Mouse (Mus musculus) kidney, adult 18-20 months (tissue): ENCODE measurements around the gene Tacr2.

ENCODE experiments used
- DNase-seq: peaks from one replicate; pipeline ENCODE4 v3.0.0; 2021

Tacr2 gene

DNA sequence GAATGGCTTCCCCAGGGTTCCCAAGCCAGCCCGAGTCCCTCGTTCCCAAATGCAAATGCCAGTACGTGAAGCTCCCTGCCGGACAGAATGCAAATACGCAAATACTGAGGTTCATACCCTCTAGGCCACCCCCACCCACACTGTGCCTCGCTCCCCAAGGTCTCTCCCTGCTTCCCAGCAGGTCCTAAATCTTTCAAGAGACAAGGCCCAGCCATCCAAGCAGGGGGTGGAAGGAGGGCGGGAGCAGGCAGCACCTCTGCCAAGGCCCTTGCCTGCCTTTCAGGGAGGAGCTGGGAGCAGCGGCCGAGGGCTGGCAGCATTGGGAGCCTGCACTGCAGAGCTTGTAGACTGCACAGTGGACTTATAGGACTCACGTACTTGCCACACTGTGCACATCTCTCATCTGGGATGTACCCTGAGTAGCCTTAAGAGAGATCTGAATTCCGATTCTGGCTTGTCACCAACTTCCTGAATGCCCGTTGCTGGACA is at the start of gene Tacr2:
Tacr2 (plus strand) TSS at position 439 of the 489 bp plus-strand sequence.
- DNase-seq = no peak

DNA sequence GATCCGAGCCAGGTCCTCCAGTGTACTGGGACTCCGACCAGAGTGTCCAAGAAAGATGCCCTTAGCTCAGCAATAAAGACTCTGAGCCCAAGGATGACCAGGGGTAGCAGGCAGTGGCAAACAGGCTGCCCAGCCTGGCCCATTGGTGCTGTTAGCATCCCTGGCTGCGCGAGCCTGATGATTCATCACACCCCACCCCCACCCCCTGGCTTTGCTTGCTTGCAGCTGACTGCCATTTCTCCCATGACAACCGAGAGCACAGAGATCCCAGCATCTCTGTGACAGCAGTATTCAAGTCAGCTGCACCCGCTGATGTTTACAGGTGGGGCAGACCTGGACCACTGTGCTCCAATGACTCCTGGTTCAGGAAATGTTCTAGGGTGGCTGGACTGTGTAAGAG is 49.7 kb upstream of the Tacr2 start:
- DNase-seq = no peak

DNA sequence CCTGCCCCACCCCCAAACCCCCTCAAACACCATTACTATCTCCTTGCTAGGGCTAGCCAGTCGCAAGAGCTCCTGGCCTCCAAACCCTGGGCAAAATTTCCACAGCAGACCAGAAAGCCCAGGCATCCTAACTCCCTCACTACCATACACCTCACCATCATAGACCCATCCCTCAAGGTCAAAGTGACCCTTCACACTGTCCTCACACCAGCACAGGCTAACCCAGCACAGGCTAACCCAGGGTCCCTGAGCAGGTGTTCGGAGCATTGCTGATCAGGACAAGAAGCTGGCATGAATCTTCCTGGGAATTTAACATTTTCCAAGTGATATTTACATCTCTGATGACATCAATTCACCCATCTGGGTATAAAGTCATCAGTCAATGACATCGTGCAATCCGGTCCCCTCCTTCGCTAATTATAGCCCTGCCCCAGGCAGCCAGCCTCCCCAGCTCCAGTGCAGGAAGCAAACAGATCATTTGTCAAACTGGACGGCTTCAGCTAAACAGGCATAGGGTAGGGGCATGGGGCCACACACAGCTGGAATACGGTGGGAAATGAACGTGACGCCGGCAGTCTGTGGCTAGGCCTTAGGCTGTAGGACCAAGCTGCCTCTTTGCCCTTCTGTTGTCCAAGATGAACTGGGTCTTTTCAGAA is 43.9 kb upstream of the Tacr2 start:
- DNase-seq = no peak

DNA sequence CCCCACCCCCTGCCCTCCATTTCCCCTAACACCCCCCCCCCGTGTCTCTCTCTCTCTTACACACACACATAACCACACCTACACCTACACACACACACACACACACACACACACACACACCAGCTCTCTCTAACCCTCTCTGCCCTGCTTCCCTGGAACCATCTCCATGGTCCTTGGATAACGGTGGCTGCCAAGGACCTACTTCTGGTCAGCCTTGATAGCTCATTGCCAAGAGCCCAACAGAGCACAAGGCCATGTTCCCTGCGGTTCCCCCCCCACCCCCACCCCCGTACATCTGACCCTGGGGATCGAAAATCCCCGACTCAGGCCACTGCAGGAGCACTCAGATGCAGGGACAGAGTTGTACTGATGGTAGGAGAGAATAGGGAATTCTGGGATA is 40.9 kb upstream of the Tacr2 start:
- DNase-seq = no peak

DNA sequence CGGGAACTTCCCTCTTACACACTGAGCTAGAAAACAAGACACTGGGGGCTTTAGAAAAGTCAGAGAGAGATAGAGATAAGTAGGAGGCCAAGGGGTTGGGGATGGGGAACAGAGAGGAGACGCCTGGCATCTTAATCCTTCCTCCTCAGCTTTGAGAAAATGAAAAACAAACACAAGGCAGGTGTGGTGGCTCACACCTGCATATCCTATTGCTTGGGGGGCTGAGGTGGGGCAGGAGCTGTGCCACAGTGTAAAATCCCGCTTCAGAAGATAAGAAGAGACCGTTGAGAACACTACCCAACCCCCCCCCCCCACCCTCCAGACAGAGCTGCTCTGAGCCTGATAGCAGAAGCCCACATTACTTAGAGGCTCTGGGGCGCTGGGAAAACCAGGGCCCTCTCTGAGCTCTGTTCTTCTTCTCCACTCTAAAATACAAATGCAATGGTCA is 37.0 kb upstream of the Tacr2 start:
- no peak for DNase-seq

DNA sequence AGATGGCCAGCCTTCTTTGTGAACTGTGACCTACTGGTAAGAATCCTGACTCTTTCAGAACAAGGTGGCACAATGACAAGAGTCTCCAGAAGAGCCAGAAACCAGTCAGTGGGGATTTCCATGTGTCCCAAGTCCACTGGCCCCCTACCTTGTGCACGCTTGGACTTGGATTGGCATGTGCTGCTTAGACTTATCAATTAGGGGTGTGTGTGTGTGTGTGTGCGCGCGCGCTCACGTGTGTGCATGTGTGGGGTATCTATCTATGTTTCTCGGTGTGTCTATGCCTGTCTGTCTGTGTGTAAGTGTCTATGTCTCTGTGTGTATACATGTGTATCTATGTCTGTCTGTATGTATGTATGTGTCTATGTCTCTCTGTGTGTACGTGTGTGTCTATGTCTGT is 36.6 kb upstream of the Tacr2 start:
- no peak for DNase-seq

DNA sequence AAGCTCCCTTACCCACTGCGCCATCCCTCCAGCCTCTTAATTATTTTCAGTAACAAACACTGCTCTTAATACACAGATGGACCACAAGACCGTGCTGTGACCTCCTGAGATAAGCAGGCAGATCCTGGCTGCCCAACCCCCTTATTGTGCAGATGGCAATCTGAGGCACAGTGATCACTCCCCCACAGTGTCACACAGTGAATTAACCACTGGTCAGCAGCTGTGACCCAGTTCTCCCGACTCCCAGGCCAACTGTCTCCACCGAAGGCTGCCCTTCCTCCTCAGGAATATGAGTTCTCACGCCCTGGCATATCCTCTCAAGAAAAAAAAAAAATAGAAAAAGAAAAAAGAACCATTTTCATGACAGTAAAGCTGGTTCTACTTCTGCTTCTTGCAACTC is 35.6 kb upstream of the Tacr2 start:
- DNase-seq = no peak

DNA sequence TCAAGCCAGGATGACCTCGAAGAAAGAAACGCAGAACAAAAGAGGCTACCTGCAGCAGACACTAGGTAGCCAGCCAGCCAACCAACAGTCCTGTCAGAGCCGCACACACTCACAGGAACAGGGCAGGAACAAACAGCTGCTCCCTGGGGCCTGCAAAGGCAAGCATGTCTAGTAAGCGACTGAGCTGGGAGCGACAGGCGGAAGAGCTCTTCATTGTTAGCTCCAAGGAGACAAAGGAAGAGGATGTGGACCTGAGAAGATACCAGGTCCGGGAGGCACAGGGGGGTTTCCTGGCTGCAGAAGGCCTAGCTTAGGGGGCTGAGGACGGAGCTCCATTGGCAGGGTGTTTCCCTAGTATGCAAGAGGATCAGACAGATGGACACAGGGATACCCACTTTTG is 35.0 kb upstream of the Tacr2 start:
- no peak for DNase-seq

DNA sequence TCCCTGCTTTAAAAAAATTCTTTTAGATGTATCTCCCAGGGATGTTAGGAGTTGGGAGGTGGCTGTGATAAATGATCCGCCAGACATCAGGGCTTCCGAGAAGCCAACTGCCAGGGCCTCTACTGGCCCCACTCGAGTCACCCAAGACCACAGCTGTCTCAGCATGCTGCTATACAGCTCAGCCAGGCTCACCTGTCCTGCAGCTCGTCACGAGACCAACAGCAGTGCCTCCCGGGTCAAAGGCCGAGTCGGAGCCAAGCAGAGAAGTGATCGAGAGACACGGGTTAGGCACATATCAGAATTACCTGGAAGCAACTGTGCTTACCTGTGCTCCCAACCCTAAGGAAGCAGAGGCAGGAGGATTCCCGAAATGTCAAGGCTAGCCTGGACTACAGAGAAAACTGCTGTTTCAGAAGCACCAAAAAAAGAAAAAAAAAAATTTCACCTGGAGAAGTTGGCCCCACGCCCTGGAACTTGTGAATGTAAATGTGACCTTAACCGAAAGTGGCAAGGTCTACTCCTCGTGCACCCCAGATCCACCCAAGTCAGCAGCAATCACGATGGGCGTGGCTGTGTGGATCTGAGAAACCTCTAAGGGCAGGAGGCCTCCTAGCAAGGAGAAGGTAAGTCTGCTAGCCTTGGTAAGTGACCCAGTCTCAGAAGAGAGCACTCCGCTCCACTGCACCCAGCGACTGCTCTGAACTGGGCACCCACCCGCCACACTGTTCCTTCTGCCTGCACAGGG is 34.0 kb upstream of the Tacr2 start:
- DNase-seq = no peak

DNA sequence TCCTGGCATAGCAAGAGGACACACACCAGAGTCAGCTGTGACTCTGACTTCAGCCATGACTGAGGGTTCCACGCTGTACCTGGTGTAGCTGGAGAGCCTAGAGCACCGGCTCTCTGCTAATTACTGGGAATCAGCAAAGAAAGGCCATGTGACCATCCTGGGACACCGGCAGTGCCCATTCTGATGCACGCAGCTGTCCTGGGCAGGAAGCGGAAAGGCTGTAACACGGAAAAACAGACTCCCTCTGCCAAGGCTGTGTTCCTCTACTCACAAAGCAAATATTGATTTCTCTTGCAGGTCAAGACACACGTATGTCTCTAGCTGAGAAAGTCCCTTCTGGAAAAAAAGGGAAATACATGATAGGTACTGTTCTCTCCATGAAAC is 33.5 kb upstream of the Tacr2 start:
- peak; percentile 50 for DNase-seq

DNA sequence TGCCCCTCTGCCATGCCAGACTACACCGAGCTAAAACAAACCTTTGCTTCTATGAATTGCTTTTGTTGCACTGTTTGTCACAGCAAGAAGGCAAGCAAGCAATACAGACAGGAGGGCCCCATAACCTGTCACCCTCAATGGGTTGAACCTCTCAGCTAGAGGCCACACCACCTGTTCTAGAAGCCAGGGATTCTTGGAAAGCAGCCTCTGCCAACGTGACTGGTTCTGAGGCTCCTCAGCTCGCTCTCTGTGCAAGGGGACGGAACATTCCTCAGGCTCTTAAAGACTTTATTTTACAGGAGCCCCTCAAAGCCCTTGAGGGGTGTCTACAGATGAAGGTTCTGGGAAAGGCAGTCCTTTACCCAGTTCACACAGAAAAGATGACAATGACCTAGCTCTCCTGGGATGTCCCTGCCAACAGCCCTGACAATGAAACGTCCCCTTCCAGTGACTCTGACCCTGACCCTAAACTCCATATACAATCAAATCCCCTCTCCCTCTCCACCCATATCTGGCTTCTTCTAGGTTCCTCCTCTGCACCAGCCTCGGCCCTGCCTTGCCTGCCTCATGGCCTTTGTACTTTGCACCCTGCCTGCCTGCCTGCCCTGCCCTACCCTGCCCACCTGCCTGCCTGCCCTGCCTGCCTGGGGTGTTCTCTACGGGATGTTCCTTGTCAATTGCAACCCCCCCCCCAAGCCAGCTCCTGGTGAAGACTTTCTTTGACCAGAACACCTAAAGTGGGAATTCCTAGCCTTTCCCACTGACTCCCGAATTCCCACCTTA is 31.3 kb upstream of the Tacr2 start:
- DNase-seq = peak; percentile 56

DNA sequence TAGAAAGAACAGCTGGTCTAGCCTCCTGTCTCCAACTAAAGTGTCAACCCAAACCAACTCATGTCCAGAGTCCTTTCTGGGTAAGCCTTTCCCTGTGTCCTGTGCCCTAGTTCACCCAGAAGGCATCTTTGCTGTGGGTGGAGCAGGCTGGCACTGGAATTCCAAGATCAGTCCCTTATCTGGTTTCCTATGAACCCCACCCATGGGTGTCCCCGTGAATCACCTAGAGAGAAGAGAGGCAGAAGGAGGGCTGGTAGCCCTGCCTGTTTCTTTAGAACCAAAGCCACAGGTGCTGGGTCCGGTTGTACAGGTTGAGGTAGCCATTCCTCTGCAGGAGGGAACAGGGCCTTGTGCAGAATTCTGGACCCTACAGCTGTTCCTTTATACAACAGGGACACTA is 30.6 kb upstream of the Tacr2 start:
- DNase-seq = no peak

DNA sequence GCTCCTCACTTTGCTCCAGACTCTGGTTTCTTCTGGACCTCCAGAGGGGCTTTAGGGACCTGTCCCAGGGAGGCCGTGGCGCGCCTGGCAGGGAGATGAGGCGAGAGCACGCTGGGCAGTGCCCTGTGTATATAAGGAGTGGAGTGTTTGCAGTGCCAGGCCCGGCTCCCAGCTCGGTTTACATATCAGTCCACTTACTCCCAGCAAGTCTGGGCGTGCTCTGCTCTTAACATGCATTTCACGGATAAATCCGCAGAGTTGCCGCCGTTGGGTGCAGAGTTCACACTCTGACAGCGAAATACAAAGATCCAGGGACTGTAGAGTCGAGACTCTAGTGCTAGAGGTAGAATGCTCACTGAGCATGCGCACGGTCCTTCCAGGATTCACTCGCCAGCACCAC is 29.5 kb upstream of the Tacr2 start:
- no peak for DNase-seq

DNA sequence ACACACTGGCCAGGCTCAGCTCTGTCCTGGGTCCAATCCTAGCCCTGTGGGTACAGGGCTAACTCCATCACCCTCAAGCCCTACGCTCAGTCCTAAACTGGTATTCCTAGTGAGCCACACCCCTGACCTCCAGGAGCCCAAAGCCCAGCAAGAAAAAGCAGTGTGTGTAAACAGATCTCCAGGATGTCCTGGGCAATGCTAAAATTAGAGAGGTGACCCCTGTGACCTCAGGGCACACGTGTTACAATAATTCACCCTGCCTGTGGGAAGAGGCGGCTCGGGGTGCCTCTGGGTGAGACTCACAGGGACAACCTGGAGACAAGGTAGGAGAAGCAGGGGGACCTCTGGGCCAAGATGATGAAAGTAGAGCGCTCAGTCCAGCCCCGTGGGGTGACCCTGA is 28.0 kb upstream of the Tacr2 start:
- DNase-seq = no peak

DNA sequence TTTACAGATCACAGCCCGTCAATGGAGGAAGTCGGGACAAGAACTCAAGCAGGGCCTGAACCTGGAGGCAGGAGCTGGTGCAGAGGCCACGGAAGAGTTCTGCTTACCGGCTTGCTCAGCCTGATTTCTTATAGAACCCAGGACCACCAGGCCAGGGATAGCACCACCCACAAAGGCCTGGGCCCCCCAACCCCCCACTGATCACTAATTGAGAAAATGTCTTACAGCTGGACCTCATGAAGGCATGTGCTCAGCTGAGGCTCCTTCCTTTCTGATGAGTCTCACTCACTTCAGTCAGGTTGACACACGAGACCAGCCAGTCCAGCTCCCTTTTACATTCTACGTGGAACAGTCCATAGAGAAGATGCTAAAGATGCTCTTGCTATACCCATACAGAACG is 26.4 kb upstream of the Tacr2 start:
- DNase-seq = no peak

DNA sequence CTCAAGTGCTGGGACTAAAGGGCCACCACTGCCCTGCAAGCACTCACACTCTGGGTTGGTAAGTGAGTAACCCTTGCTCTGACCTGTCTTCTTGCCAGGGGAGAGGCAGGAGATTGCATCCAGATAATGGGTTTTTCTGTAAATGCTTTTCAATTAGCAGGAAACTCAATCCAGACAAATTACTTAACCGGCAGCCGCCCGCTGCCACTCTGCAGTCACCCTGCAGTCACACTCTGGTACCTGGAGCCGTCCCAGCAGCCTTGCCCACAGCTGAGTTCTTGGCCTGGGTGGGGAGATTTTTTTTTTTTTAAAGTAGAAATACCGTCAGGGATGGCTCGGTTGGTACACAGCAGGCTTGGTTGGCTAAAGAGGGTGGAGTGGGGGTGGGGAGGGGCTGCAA is 24.1 kb upstream of the Tacr2 start:
- DNase-seq = no peak

DNA sequence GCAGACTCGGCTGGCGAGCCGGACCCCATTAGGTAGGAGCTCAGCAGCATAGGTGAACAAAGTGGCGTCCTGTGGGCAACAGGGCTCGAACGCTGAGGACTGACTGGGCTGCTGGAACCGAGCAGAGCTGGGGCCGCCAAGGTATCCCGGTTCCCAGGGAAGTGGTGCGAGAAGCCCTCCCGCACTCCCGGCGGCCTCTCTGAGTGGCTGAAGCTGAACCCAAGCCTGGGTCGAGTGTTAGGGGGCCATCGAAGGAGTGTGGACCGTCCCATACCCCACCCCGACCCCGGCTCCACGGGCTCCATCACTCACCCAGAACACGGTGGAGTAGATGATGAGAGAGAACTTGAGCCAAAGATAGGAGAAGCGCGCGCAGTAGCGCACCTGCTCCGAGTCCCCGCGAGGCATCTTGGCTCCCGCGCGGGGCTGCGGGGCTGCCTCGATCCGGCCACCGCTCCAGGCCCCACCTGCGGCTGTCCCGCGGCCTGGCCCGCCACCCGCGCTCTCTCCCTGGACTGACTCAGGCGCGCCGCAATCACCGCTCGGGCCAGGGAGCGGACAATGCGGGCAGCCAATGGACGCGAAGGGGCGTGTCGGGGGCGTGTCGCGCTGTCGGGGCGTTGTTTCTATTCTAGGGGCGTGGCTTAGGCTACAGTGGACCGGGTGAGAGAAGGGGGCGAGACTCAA is 21.4 kb upstream of the Tacr2 start, which contains the start of gene Tspan15:
Tspan15 (minus strand) TSS at position 544 of the 687 bp plus-strand sequence.
- DNase-seq = peak; percentile 97

DNA sequence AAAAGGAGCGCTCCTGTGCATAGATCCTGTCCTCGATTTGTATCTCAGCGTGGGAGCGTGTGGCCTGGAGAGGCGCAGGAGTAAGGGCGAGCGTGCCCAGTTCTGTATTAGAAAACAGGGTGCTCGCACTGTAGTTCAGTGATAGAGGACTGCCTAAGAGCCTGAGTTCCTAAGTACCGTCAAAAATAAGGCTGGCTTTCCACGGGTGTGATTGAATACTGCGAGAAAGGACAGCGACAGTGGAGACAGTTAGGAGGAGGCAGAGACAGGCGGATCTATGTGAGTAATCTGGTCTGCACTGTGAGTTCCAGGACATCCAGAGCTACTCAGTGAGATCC is 20.9 kb upstream of the Tacr2 start:
- DNase-seq = no peak

DNA sequence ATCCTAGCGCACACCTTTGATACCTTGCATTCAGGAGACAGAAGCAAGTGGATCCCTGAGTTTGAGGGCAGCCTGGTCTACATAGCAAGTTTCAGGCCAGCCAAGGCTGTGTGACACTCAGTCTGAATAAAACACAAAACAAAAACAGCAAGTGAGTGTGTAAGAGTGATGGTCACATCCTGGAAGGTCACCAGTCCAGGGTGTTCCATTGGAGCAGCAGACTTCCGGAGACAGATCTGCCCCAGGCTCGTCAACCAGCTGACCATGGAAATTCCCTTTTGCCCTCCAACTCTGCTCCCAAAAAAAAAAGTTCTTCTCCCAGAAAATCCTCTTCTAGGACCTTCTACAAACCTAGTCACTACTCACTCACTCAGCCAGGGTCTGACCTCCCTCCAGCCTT is 20.4 kb upstream of the Tacr2 start:
- peak; percentile 47 for DNase-seq

DNA sequence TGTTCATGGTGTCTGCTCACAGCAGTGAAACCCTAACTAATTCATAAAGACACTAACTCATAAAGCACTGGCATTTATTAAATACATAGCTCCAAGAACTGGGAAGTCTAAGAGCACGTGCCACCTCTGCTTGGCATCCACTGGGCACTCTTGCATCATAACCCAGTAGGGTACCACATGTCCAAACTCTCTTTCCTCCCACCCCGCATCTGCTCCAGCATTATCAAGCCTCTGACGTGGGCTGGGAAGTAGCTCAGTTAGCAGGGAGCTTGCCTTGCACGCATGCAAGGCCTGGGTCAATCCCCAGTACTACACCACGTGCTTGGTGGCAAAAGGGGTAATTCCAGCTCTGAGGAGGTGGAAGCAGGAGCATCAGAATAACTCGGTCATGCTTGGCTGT is 16.1 kb upstream of the Tacr2 start:
- DNase-seq = no peak

DNA sequence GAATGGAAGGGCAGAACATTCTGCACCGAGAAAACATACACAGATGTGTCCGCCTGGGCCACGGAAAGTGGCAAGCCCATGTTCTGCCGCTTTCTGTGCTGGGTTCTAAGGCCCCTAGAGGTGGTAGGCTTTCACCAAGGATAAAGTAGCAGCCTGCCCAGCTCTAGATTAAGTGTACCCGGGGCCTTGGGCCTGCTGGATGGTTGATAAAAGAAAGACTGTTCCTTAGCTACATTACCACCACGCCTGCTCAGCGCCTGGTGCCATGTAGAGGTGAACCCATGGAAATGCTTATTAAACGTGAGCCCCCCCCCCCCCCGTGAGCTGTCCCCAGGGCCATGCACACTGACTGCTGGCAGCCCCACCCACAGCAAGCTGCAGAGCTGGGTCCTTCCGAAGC is 15.0 kb upstream of the Tacr2 start:
- DNase-seq = no peak

DNA sequence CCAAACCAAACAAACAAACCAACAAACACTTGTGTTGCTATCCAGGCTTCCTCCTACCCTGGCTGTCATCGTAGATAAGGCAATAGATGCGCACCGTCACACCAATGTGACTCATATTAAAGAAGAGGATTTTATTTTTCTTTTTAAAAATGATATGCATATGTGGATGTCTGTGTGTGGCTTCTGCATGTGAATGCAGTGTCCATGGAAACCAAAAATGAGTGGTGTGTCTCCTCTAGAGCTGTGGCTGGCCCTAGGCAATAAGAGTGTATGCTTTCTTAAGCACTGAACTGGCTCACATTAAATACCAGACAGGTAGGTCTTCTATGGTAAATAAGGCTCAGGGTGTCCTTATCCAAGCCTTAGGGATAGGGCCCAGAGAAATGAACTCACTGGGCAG is 13.6 kb upstream of the Tacr2 start:
- no peak for DNase-seq

DNA sequence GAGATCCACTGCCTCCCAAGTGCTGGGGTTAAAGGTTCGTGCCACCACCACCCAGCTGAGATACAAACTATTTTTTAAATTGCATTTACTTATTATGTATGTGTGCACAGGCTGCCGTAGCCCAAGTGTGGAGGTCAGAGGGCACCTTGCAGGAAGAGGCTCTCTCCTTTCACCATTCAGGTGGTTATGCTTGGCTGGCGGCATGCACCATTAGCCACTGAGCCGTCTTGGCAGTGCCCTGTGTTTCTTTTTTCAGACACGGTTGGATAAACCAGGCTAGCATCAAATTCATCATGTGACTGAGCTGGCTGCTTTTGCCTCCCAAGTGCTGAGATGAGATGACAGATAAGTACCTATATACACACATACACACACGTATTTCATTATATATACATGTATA is 13.0 kb upstream of the Tacr2 start:
- DNase-seq = peak; percentile 77
